In genomic region chr14:117710463-117710911, GRCm38 (mm10) we compare ENCODE assay signal across 8 mouse cellular contexts.
DNase-seq lines count a peak whose midpoint lies in the region; ATAC-seq and TF ChIP-seq lines count a peak whose summit lies in the region.

No protein-coding gene starts in this region.

- H3K4me1 ChIP-seq in liver, postnatal 0 days (ENCODE audit: insufficient read depth): no peaks in the 10 kb centered on the region

- H3K4me3 ChIP-seq in gastrocnemius, adult 2 months: no peak overlapping the region
- H3K4me3 ChIP-seq in liver, postnatal 0 days (ENCODE audit: low read depth, low read length): no peak overlapping the region

- no peak for TF ChIP-seq CTCF in gastrocnemius, adult 2 months (IDR thresholded peaks at IDR 0.05)
- no peak for TF ChIP-seq CTCF in liver, postnatal 0 days (IDR thresholded peaks at IDR 0.05; ENCODE audit: low read depth)

- no peak overlapping the region for H3K4me2 ChIP-seq in liver, postnatal 0 days (ENCODE audit: low read depth, low read length)

- no peaks in the 10 kb centered on the region for H3K36me3 ChIP-seq in liver, postnatal 0 days (replicated peaks; ENCODE audit: insufficient read depth, low read length)

- no peak for TF ChIP-seq EP300 in liver, postnatal 0 days (IDR thresholded peaks at IDR 0.05; ENCODE audit: low read depth)

- WGBS in liver, postnatal 0 days (ENCODE audit: insufficient replicate concordance): 59% methylated on average over 10 of the region's 10 CpGs

- H3K27ac ChIP-seq in gastrocnemius, adult 2 months: no peak overlapping the region
- H3K27ac ChIP-seq in liver, postnatal 0 days (ENCODE audit: low read depth): no peak overlapping the region

- DNase-seq in gastrocnemius, adult 2 months: peak; percentile 15
- DNase-seq in gastrocnemius, postnatal 25 days: no peak
- DNase-seq in cerebellum, adult 9-10 months: peak; percentile 48
- DNase-seq in heart, postnatal 14 days: peak; percentile 50 to 74
- no peak for DNase-seq in liver, postnatal 0 days
- no peak for DNase-seq in urinary bladder, postnatal 14 days (ENCODE audit: low spot score)
- no peak for DNase-seq in retina, postnatal 1 day

- ATAC-seq in megakaryocyte, adult 5-6 weeks (ENCODE audit: poor library complexity, severe bottlenecking): peak; percentile 70
- no peak for ATAC-seq in liver, postnatal 0 days

- H3K9me3 ChIP-seq in liver, postnatal 0 days (ENCODE audit: low read length): no peaks in the 10 kb centered on the region

- intact Hi-C loops in gastrocnemius, adult 2 months (cut with DNase I): no loop called here
- intact Hi-C loops in heart, postnatal 14 days (cut with DNase I): no loop called here

- H3K9ac ChIP-seq in liver, postnatal 0 days (replicated peaks): no peak overlapping the region

- H3K27me3 ChIP-seq in liver, postnatal 0 days (ENCODE audit: insufficient read depth, low read length): no peaks in the 10 kb centered on the region

Comparison
In these comparisons a context has a peak if more than half of its experiments do, and no peak if none do; other contexts are left out.
1. DNase-seq: peak in gastrocnemius, adult 2 months (single experiment), cerebellum, adult 9-10 months (single experiment) and heart, postnatal 14 days (2 of 2); none in gastrocnemius, postnatal 25 days (single experiment), liver, postnatal 0 days (single experiment), urinary bladder, postnatal 14 days (single experiment) and retina, postnatal 1 day (single experiment).